Mouse (Mus musculus) mesoderm, embryonic 11.5 days (tissue): ENCODE measurements around the gene Twsg1.
"Not testable (repeated sequence)": the region's sequence is repeated elsewhere in the genome, so short reads cannot be mapped to it uniquely, and the experiment has no call there.

Source experiments
- DNase-seq: peaks from one replicate; pipeline ENCODE4 v3.0.0-alpha.2; 2012; ENCODE audit warnings: low read depth, low spot score

Twsg1 gene

DNA sequence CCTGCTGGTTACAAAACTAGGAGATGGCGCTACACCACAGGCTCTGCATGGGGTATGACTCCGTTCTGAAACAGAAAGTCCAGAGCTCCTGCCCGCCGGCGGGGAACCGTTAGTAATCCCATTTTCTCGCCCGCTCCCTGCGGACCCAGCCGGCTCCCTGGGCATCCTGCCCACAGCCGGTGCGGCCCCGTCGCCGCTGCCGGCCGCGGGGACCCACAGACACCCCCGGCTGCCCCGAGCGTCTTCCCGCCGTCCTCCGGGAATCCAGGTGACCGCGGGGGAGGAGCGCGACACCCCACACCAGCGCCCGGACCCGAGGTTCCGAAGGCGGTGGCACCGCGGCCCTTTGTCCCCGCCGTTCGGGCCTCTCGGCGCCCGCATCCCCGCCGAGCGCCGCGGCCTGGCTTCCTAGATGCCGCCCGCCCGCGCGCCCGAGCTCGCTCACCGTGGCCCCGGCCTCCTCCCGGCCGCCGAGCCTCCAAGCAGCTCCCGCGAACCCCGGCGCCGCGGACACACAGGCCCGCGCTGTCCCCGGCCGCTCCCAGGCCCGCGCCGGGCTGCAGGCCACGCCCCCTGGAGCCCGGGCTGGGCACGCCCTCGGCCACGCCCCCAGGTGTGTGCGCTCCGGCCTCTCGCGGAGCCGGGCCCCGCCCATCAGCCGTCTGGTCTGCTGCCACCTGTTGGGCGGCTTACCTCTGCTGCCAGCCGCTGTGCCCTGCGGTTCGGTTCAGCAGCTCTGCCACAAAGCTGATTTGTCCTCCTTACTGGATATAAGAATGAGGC lies at the start of gene Twsg1:
TSS of gene Twsg1 (minus strand) at position 605 of the 783 bp plus-strand sequence.
- peak; percentile 88 for DNase-seq

DNA sequence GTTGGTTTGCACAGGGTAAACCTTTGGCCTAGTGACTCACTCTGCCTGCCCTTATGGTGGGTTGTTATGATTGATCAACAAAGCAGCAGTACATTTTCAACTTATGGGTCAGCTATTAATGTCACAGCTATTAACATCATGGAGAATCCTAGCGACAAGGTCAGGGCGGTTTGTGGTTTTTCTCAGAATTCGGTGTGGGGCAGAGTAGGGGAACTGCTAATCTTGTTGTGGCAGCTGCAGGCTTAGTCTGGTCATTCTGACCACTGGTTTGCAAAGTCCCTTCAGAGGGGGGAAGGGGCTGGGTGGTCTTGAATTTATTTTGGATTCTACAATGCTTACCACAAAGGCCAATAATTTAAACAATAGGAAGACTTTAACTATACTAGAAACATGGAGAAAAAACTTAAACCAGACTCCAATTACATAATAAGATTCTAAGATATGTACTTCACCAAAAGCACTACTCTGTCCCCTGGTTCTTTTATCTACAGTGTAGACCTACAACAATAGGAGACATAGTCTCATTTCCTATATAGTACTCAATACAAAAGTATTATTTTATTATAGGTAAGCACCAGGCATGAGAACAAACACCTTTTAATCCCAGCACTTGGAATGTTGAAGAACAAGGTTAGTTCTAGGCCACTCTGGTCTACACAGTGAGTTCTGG lies 37.3 kb upstream of the Twsg1 start:
- no peak for DNase-seq

DNA sequence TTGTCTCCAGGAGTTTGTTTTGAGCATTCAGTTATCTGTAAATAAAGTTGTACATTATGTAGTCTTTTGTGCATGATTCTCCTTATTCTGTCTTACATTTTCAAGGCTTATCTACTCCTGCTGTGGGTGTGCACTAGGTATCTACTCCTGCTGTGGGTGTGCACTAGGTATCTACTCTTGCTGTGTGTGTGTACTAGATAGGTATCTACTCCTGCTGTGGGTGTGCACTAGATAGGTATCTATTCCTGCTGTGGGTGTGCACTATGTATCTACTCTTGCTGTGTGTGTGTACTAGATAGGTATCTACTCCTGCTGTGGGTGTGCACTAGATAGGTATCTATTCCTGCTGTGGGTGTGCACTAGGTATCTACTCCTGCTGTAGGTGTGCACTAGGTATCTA lies 25.7 kb upstream of the Twsg1 start:
- not testable (repeated sequence) for DNase-seq

DNA sequence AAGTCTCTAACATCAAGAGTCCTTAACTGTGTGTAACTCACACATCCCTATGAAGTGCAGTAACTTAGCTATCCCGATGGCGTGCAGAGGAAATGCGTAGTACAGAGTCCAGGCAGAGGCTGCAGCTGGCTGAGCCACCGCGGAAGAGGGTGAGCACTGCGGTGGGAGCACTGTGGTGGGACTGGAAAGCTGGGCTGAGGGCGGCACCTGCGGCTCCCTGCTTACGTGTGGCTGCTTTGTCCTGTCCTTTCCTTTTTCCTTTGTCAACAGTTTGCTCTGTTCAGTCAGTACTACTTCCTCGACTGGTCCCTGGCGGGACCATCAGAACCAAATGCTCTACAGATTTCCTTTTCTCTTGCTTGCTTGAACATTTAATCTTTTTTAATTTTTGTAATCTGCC lies 16.7 kb upstream of the Twsg1 start:
- no peak for DNase-seq

DNA sequence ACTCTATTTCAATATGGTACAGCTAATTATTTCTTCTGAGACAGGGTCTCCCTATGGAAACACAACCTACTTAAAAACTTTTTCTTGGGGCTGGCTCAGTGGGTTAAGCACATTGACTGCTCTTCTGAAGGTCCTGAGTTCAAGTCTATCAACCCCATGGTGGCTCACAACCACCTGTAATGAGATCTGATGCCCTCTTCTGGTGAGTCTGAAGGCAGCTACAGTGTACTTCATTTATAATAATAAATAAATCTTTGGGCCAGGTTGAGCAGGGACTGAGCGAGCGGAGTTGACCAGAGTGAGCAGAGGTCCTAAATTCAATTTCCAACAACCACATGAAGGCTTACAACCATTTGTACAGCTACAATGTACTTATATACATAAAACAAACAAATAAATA lies 11.2 kb upstream of the Twsg1 start:
- DNase-seq = no peak

DNA sequence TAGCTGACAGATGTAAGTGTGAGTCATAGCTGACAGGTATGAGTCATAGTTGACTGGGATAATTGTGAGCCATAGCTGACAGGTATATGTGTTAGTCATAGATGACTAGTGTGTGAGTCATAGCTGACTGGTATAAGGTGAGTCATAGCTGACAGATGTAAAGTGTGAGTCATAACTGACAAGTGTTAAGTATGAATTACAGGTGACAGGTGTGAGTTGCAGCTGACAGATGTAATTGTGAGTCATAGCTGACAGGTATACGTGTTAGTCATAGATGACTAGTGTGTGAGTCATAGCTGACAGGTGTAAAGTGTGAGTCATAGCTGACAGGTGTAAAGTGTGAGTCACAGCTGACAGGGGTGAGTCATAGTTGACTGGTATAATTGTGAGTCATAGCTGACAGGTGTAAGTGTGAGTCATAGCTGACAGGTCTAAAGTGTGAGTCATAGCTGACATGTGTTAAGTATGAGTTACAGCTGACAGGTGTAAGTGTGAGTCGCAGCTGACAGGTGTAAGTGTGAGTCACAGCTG lies 10.6 kb upstream of the Twsg1 start:
- DNase-seq = no peak

DNA sequence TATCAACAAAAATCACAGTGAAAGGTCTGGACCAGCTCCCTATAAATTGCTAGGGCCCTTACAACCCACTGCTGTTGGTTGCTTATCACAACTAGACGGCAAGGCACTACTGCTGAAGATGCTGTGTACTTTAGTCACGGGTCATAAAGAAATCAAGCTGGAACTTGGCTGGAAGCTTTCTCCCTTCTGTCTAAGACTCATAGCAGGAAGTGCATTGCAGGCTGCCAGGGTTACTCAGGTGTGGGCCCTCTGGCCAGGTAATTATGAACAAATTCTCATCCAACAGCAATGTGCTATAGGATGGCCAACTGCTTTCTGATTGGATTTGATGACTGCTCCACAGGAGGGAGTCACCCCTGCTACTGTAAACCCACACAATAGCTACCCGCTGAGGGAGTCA lies 8.0 kb upstream of the Twsg1 start:
- no peak for DNase-seq

DNA sequence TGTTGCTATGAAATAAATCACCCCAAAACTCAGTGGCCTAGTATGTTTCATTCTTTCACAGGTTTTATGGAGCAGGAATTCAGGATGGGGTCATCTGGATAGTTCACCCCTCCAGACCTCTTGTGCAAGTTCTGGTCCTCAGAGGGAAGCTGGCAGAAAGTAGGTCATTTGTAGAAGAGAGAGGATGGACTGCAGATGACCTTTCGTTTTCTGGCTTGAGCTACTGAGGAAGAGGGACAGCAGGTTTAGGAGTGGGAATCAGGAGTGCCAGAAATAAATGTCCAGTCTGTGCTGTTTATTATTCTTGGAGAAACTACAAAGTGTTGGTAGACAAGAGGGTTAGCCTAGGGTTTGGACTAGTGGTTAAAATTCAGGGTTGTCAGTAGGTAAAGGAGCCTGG lies 7.3 kb upstream of the Twsg1 start:
- no peak for DNase-seq

DNA sequence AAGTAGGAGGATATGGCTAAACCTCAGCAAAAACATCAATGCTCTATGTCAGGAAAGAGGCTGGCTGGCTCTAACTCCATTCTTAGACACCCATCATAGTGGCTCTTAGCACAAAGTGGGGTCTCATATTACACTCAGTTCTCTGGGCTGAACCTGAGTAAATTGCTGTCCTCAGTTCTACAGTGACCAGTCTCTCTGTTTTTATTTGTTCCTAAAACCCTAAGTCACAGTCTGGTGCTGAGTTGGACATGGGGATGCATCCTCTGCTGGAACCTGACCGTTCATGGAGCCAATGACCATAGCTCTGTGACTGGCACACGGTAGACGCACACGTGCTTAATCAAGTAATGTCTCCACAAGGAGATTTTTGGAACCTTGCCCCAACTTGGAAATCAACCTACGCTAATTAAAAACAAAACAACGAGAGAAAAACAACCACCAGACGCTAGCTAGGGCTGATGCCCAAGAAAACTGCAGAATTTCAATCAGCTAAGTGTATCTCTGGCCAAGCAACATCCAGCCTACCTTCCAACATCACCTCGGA lies 6.8 kb upstream of the Twsg1 start:
- DNase-seq = no peak

DNA sequence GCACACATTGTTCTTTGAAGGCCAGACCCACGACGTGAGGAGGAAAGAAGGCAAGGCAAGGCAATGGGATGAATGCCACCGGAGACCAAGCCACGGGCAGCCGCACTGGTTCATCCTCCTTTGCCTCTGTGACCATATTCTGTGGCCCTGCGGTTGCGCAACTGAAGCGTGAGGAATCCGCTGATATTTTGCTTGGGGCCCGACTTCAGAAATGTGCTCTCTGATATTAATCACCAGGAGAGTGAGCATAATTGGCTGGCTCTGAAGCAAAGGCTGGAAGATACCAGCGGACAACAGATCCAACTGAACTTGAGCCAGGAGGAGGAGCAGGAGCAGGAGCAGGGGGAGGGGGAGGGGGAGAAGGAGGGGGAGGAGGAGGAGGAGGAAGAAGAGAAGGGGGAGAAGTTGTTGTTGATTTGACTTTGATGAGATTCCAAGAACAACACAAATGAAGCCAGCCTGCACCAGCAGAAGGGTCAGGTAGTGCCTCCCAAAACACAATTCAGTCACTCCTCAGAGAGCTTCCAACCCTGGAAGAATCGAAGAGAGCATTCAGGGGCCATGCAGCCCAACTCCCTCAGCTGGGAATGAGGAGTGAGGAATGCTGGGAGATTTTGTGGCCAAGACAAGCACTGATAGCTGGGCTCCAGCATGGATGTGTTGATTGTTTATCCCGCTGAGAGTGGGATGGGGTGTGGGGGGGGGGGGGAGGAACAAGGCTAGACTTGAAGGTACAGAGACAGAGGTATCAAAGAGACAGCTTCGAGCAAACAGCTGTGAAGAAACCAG lies 6.2 kb upstream of the Twsg1 start:
- no peak for DNase-seq

DNA sequence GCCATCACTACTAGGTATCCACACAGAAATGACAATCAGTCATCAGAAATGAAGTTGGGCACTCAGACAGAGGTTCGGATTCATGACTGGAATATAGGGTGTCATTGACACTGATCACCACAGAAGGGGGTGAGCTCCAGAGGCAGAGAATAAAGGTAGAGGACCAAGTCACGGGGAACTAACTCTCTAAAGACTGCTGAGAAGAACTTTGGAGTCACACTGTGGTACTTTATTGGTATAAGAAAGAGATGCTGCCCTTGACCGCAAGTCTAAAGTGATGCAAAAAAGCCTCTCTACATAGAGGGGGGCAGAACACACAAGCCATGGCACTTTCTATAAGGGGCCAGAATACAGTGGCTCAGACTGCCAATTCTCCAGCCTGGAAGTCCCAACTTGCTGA lies 5.1 kb upstream of the Twsg1 start:
- no peak for DNase-seq

DNA sequence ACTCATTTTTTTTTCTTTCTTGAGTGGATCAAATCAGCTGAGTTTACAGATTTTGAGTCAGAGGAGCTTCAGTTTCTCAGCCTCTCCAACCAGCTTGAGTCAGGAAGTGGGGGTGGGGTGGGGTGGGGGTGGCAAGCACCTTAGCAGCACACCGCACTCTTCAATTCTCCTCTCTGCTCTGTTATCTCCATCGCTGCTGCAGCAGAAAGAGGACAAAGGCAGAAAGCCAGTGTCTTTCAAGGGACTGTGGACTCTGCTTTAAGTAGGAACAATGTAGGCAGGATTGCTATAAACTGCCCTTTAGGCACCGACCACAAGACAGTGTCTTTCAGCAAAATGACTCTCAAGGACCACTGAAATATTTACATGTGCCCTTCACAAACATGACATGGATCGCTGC lies 2.9 kb upstream of the Twsg1 start:
- DNase-seq = no peak

DNA sequence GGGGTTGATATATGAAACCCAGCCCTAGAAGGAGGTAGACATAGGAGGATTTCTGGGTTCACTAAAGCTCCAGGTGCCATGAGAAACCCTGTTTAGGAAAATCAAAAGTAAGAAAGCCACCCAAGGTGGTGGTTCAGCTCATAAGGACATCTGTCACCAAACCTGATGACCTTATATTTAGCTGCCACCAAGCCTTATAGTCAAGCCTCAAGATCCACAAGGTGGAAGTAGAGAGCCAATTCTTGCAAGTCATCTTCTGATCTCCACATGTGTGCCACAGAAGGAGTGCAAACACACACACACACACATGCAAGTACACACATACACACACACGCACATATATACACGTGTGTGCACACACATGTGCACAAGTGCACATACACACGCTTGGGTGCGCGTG lies 1.1 kb upstream of the Twsg1 start:
- no peak for DNase-seq

DNA sequence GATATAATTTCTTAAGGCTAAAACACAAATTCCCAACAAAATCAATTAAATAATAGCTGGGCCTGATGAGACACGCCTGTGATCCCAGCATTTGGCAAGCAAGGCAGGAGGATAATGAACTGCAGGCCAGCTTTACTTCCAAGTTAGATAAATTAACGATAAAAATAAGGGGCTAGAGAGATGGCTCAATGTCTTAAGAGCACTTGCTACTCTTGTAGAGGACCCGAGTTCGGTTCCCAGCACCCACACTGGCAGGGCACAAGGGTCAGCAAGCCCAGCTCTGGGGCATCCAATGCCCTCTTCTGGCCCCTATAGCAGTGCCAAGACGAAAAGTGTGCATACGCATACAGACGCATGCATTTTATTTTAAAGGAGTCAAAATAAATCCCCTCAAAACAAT lies 843 bp downstream of the Twsg1 start:
- no peak for DNase-seq

DNA sequence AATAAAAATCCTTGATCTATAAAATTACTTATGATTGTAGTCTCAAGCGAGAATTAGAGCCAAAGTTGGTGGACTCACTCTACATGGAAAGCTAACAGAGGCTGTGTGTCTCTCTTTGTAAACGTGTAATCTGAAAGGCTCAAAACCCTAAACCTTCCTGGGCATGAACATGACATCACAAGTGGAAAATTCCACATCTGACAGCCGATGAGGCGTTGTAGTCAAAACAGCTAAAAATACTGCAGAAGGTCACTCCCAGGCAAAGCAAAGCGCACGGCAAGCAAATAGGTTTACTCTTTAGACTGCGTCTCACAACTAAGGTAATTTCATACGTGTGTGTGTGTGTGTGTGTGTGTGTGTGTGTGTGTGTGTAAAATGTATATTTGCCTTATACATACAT lies 3.7 kb downstream of the Twsg1 start:
- no peak for DNase-seq

DNA sequence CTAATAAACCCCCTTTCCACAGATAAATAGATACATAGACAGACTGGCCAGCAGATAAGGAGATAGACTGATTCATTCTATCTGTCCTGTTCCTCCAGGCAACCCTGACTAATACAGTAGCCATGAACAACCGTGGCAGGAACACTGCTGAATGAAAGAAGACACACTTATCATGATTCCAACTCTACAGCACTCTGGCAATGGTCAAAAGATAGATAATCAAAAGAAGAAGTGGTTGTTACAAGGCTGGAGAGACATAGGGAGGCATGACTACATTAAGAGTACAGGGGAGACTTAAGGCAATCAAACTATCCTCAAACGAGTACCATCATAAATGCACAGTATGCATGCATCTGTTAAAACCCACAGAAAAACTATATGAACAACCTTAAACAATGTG lies 5.6 kb downstream of the Twsg1 start:
- no peak for DNase-seq

DNA sequence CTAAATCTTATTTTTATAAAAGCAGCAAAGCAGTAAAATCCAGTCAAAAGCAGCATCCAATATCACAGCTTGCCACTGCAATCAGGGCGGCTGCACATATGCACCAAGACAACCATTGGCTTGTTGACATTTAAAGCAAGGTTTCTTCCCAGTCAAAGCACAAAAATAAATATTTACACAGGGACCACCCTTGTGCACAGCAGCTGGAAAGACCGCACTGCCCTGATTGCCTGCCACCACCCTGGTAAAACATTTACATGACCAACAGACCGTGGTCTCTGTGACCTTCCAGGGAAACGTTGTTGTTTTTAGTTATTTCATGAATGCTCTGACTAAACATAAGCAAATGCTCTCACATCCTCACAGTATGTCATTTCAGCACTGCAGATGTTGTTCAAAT lies 8.6 kb downstream of the Twsg1 start:
- DNase-seq = no peak

DNA sequence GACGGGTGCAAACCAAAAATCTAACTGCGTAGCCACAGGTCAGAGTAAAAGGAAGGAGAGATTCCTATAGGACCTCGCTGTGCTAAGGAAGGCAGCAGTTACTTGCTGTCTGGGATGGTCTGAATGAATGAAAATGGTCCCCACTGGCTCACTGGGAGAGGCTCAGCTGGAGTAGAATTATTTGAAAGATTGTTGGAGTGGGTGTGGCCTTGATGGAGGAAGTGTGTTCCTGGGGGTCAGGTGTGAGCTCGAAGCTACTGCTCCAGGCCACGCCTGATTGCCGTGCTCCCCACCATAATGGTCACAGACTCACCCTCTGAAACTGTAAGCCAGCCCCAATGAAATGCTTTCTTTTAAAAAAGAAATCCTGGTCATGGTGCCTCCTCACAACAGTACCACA lies 9.8 kb downstream of the Twsg1 start:
- no peak for DNase-seq

DNA sequence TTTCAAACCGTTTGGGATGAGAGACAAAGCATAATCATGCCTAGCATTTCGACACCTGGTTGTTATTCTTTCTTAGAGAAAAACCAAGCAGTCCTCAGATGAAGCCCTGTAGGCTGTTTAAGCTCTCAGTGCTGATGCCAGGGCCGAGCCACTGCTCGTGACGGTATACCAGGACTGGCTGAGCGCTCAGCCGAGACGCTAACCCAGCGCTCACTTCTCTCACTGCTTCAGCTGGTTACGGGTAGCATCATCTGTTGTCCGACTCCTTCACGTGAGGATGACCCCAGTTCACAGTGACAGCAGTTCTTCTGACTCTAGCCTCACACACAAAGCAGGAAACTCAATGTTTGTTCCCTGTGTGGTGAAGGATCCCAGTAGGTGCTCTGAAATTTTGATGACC lies 10.8 kb downstream of the Twsg1 start:
- DNase-seq = no peak

DNA sequence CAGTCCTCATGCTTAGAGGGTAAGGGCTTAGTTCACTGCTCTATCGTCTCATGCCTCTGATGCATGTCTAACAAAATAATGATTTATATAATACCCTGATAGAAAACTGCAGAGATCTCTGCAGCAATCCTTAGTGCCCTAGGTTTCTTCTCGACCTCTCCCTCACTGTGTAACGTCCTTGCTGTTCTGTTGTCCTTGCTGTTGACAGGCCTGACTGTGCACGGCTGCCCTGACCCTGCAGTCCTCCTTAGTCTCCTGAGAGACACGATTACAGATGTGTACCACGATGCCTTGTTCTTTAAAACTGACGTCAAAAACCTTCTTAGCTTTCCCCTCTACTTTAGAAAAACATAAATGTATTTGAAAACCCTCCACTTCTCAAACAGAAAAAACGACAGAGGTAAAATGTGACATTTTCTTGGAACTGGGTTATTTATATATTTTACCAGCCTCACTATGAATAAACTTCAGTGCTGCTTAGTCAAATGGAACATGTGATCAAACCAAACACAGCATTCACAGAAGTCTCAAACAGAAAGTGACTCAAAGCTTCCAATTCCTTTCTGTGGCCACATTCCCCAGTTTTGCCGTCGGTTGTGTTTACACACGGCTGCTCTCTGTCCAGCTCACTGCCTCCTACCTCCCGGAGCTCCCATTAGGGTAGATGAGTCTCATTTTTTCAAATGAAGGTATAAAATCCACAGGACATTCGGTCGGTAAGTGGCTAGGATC lies 11.4 kb downstream of the Twsg1 start:
- DNase-seq = no peak

DNA sequence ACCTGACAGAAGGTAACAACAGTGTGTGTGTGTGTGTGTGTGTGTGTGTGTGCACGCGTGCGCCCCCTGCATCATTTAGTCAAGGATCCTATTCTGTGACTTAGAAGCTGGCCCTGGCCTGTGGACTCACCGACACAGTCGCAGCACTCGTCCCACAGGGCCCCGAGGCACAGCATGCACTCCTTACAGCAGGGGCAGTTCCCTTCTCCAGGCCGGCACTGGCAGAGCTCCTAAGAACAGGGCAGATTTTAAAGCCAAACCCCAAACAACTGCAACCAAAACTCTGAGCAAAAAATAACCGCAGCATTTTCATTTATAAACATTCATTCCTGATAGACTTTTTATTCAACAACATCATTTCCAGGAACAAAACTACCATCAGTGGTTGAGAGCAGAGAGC lies 13.4 kb downstream of the Twsg1 start:
- DNase-seq = no peak
